Mouse (Mus musculus) limb, embryonic 13.5 days (tissue): ENCODE results near the gene Dyrk1b. TPM values are rescaled to one million over a fixed set of nuclear protein-coding genes. Genes with fewer than 3 reads are reported as not detected.
A peak's percentile ranks its signal among the peaks of the same experiment; 100 is the strongest.

Experiments
- ATAC-seq: fragments of 200-750 bp; cut with Nextera tagmentation; 2 replicates; pipeline ENCODE4 v1.8.0; 2017; ENCODE audit warnings: low read depth, moderate number of reproducible peaks, moderate TSS enrichment; ENCODE audit not compliant: low FRiP score
- H3K27ac ChIP-seq: fragments of 300-500 bp; sonication (generic); 2 replicates; pipeline ENCODE4 v1.5.1; 2015; ENCODE audit warnings: inconsistent platforms, mild to moderate bottlenecking, moderate library complexity
- H3K27me3 ChIP-seq: fragments of 300-500 bp; sonication (generic); 2 replicates; pipeline ENCODE4 v1.6.1; 2015; ENCODE audit warnings: mild to moderate bottlenecking, inconsistent platforms
- H3K36me3 ChIP-seq: fragments of 300-500 bp; sonication (generic); 2 replicates; pipeline ENCODE4 v1.6.1; 2015; ENCODE audit warnings: inconsistent platforms, mild to moderate bottlenecking, moderate library complexity
- H3K4me1 ChIP-seq: fragments of 300-500 bp; sonication (generic); 2 replicates; pipeline ENCODE4 v1.6.1; 2015; ENCODE audit warnings: inconsistent platforms
- H3K4me2 ChIP-seq: fragments of 300-500 bp; sonication (generic); replicated peaks from 2 replicates; pipeline ENCODE4 v1.6.1; 2015; ENCODE audit warnings: inconsistent platforms, mild to moderate bottlenecking, moderate library complexity
- H3K4me3 ChIP-seq: fragments of 300-500 bp; sonication (generic); 2 replicates; pipeline ENCODE4 v1.5.1; 2015; ENCODE audit warnings: moderate library complexity, mild to moderate bottlenecking, inconsistent platforms
- H3K9ac ChIP-seq: fragments of 300-500 bp; sonication (generic); 2 replicates; pipeline ENCODE4 v1.6.1; 2015; ENCODE audit warnings: mild to moderate bottlenecking, inconsistent platforms
- H3K9me3 ChIP-seq: fragments of 300-500 bp; sonication (generic); 2 replicates; pipeline ENCODE4 v1.6.1; 2016; ENCODE audit warnings: inconsistent platforms
- WGBS: fragments of 180-500 bp; shearing (Covaris S2); methylation state at CpG from one replicate; pipeline ENCODE4 v1.1.7; 2015; 5-methylcytosine and 5-hydroxymethylcytosine counted together
- polyA plus RNA-seq: library from polyadenylated mRNA; unstranded; fragments of >200 nt; fragmentation: Nextera tagmentation; extraction: Ambion mirVana; gene quantifications from 2 replicates; pipeline ENCODE4 v1.2.1, GENCODE M21; 2015

Dyrk1b gene
- polyA plus RNA-seq, 1 experiment from 2014 or later, result 15.0 TPM

GRCm38 (mm10) chr7:28169489-28170422 lies 9.5 kb upstream of the Dyrk1b start, which contains the start of gene Fbl:
TSS of gene Fbl (plus strand) at chr7:28169710.
- under 1% methylated on average over 66 of the region's 80 CpGs for WGBS
- H3K4me2 ChIP-seq, result peak within 1 kb of the TSS; percentile 92
- peak within 1 kb of the TSS; percentile 84 for H3K27ac ChIP-seq
- peaks cover 26% of the 10 kb centered on the region for H3K4me1 ChIP-seq
- H3K9ac ChIP-seq, result peak within 1 kb of the TSS; percentile 88
- H3K36me3 ChIP-seq, result peaks cover 1% of the 10 kb centered on the region; the same call in 1 of the 2 replicates
- H3K9me3 ChIP-seq, result peaks cover 7% of the 10 kb centered on the region; the same call in 1 of the 2 replicates
- peak within 1 kb of the TSS; percentile 90 for H3K4me3 ChIP-seq
- ATAC-seq, result peak; percentile 90
- no peaks in the 10 kb centered on the region for H3K27me3 ChIP-seq

GRCm38 (mm10) chr7:28175358-28175757 lies 3.9 kb upstream of the Dyrk1b start:
- Histone ChIP-seq H3K9me3 (no peaks in the 10 kb centered on the region), H3K9ac (no peak overlapping the region), H3K27me3 (no peaks in the 10 kb centered on the region), H3K4me1 (peaks cover 14% of the 10 kb centered on the region), H3K27ac (no peak overlapping the region), H3K36me3 (peaks cover 43% of the 10 kb centered on the region), H3K4me3 (no peak overlapping the region), H3K4me2 (no peak overlapping the region)
- no peak for ATAC-seq
- WGBS, result 91% methylated on average over 4 of the region's 4 CpGs

GRCm38 (mm10) chr7:28179741-28180377 lies 590 bp downstream of the Dyrk1b start:
- Histone ChIP-seq H3K36me3 (peaks cover 78% of the 10 kb centered on the region), H3K4me1 (peaks cover 12% of the 10 kb centered on the region)
- WGBS, result under 1% methylated on average over 36 of the region's 56 CpGs

GRCm38 (mm10) chr7:28180890-28181289 lies 1.6 kb downstream of the Dyrk1b start:
- peak overlapping the region; percentile 89 for H3K9ac ChIP-seq

More at GRCm38 (mm10) chr7:28179741-28180377, 590 bp downstream of the Dyrk1b start:
- Histone ChIP-seq H3K4me2 (peak overlapping the region; percentile 78), H3K27ac (peak overlapping the region; percentile 89), H3K9me3 (no peaks in the 10 kb centered on the region), H3K4me3 (peak overlapping the region; percentile 98), H3K27me3 (no peaks in the 10 kb centered on the region), H3K9ac (peak overlapping the region; percentile 89)
- ATAC-seq, result peak; percentile 93

GRCm38 (mm10) chr7:28181376-28181775 lies 2.1 kb downstream of the Dyrk1b start:
- no peaks in the 10 kb centered on the region for H3K9me3 ChIP-seq
- H3K9ac ChIP-seq, result no peak overlapping the region
- H3K27me3 ChIP-seq, result no peaks in the 10 kb centered on the region
- peak overlapping the region; percentile 98; the same call in 1 of the 2 replicates for H3K4me3 ChIP-seq
- H3K36me3 ChIP-seq, result peaks cover 78% of the 10 kb centered on the region
- peak overlapping the region; percentile 78 for H3K4me2 ChIP-seq
- no peak for ATAC-seq
- no peak overlapping the region for H3K27ac ChIP-seq
- WGBS, result 98% methylated on average over 12 of the region's 12 CpGs
- H3K4me1 ChIP-seq, result peaks cover 12% of the 10 kb centered on the region

More at GRCm38 (mm10) chr7:28180890-28181289, 1.6 kb downstream of the Dyrk1b start:
- 83% methylated on average over 5 of the region's 5 CpGs for WGBS
- Histone ChIP-seq H3K27ac (no peak overlapping the region; the same call in 1 of the 2 replicates), H3K4me2 (peak overlapping the region; percentile 78), H3K4me1 (peaks cover 12% of the 10 kb centered on the region), H3K27me3 (no peaks in the 10 kb centered on the region), H3K36me3 (peaks cover 78% of the 10 kb centered on the region), H3K9me3 (no peaks in the 10 kb centered on the region), H3K4me3 (peak overlapping the region; percentile 98)
- ATAC-seq, result no peak

GRCm38 (mm10) chr7:28182320-28182719 lies 3.1 kb downstream of the Dyrk1b start:
- 96% methylated on average over 22 of the region's 22 CpGs for WGBS
- H3K4me2 ChIP-seq, result no peak overlapping the region
- no peak overlapping the region for H3K4me3 ChIP-seq

GRCm38 (mm10) chr7:28185884-28186283 lies 6.6 kb downstream of the Dyrk1b start:
- Histone ChIP-seq H3K4me1 (peaks cover 6% of the 10 kb centered on the region), H3K4me3 (no peak overlapping the region), H3K9ac (no peak overlapping the region), H3K9me3 (no peaks in the 10 kb centered on the region), H3K27ac (no peak overlapping the region), H3K36me3 (peaks cover 97% of the 10 kb centered on the region), H3K4me2 (no peak overlapping the region), H3K27me3 (no peaks in the 10 kb centered on the region)
- ATAC-seq, result no peak
- 96% methylated on average over 14 of the region's 14 CpGs for WGBS

More at GRCm38 (mm10) chr7:28182320-28182719, 3.1 kb downstream of the Dyrk1b start:
- H3K27ac ChIP-seq, result no peak overlapping the region
- H3K36me3 ChIP-seq, result peaks cover 78% of the 10 kb centered on the region
- H3K9ac ChIP-seq, result no peak overlapping the region
- H3K4me1 ChIP-seq, result peaks cover 12% of the 10 kb centered on the region
- ATAC-seq, result no peak
- no peaks in the 10 kb centered on the region for H3K9me3 ChIP-seq
- H3K27me3 ChIP-seq, result no peaks in the 10 kb centered on the region

- Histone ChIP-seq H3K9me3 (no peaks in the 10 kb centered on the region), H3K27ac (no peak overlapping the region), H3K36me3 (peaks cover 99% of the 10 kb centered on the region), H3K4me2 (no peak overlapping the region), H3K4me1 (no peaks in the 10 kb centered on the region), H3K4me3 (no peak overlapping the region), H3K27me3 (no peaks in the 10 kb centered on the region), H3K9ac (no peak overlapping the region)
- no peak for ATAC-seq
- 91% methylated on average over 8 of the region's 8 CpGs for WGBS
Observed at GRCm38 (mm10) chr7:28186631-28187030, 7.4 kb downstream of the Dyrk1b start.

GRCm38 (mm10) chr7:28191489-28191888 lies 12.2 kb downstream of the Dyrk1b start:
- Histone ChIP-seq H3K36me3 (peaks cover 88% of the 10 kb centered on the region), H3K9me3 (no peaks in the 10 kb centered on the region), H3K27ac (no peak overlapping the region), H3K4me3 (no peak overlapping the region), H3K27me3 (no peaks in the 10 kb centered on the region), H3K4me2 (no peak overlapping the region), H3K4me1 (no peaks in the 10 kb centered on the region), H3K9ac (no peak overlapping the region)
- ATAC-seq, result no peak
- 95% methylated on average over 3 of the region's 3 CpGs for WGBS

GRCm38 (mm10) chr7:28191903-28192302 lies 12.6 kb downstream of the Dyrk1b start:
- Histone ChIP-seq H3K27ac (no peak overlapping the region), H3K4me2 (no peak overlapping the region), H3K9me3 (no peaks in the 10 kb centered on the region), H3K9ac (no peak overlapping the region), H3K27me3 (no peaks in the 10 kb centered on the region), H3K4me1 (no peaks in the 10 kb centered on the region), H3K36me3 (peaks cover 88% of the 10 kb centered on the region), H3K4me3 (no peak overlapping the region)
- 88% methylated on average over 1 of the region's 1 CpGs for WGBS
- no peak for ATAC-seq

GRCm38 (mm10) chr7:28195414-28196098 lies 16.3 kb downstream of the Dyrk1b start:
- WGBS, result 87% methylated on average over 5 of the region's 5 CpGs
- H3K36me3 ChIP-seq, result peaks cover 69% of the 10 kb centered on the region
- ATAC-seq, result no peak

More at GRCm38 (mm10) chr7:28195414-28196098, 16.3 kb downstream of the Dyrk1b start:
- Histone ChIP-seq H3K9me3 (no peaks in the 10 kb centered on the region), H3K4me1 (no peaks in the 10 kb centered on the region), H3K4me2 (no peak overlapping the region), H3K27ac (no peak overlapping the region), H3K9ac (no peak overlapping the region; the same call in 1 of the 2 replicates), H3K4me3 (no peak overlapping the region), H3K27me3 (no peaks in the 10 kb centered on the region)
